Mouse (Mus musculus) G1E (cell line): Measurements from ENCODE around the gene Phf21b. TPM values are rescaled to one million over a fixed set of nuclear protein-coding genes. Genes with fewer than 3 reads are reported as not detected.

Source experiments
- ATAC-seq: 2 replicates; pipeline ENCODE4 v1.8.0; 2016; ENCODE audit warnings: mild to moderate bottlenecking; ENCODE audit not compliant: insufficient number of reproducible peaks, poor library complexity, low FRiP score, severe bottlenecking; ENCODE audit errors: extremely low read depth
- DNase-seq: peaks from one replicate; pipeline ENCODE4 v3.0.0; 2012; ENCODE audit warnings: low spot score
- H3K27me3 ChIP-seq: 2 replicates; pipeline ENCODE4 v1.6.1; 2012; ENCODE audit warnings: mild to moderate bottlenecking, low read length, inconsistent platforms; ENCODE audit not compliant: insufficient read depth
- H3K36me3 ChIP-seq: replicated peaks from 2 replicates; pipeline ENCODE3; 2012; ENCODE audit warnings: mild to moderate bottlenecking, inconsistent platforms
- H3K4me1 ChIP-seq: 2 replicates; pipeline ENCODE4 v1.6.1; 2012; ENCODE audit warnings: low read depth, low read length, inconsistent platforms, mixed read lengths; ENCODE audit not compliant: insufficient read depth
- H3K4me3 ChIP-seq: 2 replicates; pipeline ENCODE4 v1.5.1; 2012; ENCODE audit warnings: low read depth, mild to moderate bottlenecking, inconsistent platforms, low read length, moderate library complexity, mixed read lengths
- H3K9me3 ChIP-seq: replicated peaks from 2 replicates; pipeline ENCODE4 v1.6.1; 2012; ENCODE audit warnings: inconsistent platforms
- CTCF ChIP-seq: IDR thresholded peaks from 2 replicates; pipeline ENCODE4 v1.5.1; 2012; ENCODE audit warnings: low read depth, low read length, inconsistent platforms, mixed read lengths
- GATA1 ChIP-seq: IDR thresholded peaks from 2 replicates; pipeline ENCODE4 v1.6.1; 2012; ENCODE audit warnings: borderline replicate concordance, low read length, inconsistent platforms, mixed read lengths
- GATA2 ChIP-seq: IDR thresholded peaks from 2 replicates; pipeline ENCODE4 v1.6.1; 2012; ENCODE audit warnings: low read depth, low read length, inconsistent platforms, borderline replicate concordance
- POLR2AphosphoS5 ChIP-seq: IDR thresholded peaks from 2 replicates; pipeline ENCODE4 v1.6.1; 2012; ENCODE audit warnings: low read depth, low read length, inconsistent platforms; ENCODE audit not compliant: insufficient replicate concordance
- TAL1 ChIP-seq: conservative IDR thresholded peaks from 2 replicates; pipeline ENCODE4 v1.6.1; 2012; ENCODE audit warnings: low read depth, low read length, inconsistent platforms, mixed read lengths
- polyA plus RNA-seq: library from polyadenylated mRNA; stranded (reverse); fragments of >175 nt; gene quantifications from 2 replicates; pipeline ENCODE4 v1.2.3, GENCODE M21; 2012
- total RNA-seq, 2 experiments: library from RNA; stranded (forward) in 1 of 2; stranded (reverse) in 1 of 2; fragments of 200-1000 nt in 1 of 2; fragments of >200 nt in 1 of 2; fragmentation: Nextera tagmentation in 1 of 2; gene quantifications; 2 replicates each; pipeline ENCODE4 v1.2.3; 2014 to 2017

Phf21b gene
- total and polyA plus RNA-seq, 3 experiments = 0.27 TPM; not detected in 2

DNA sequence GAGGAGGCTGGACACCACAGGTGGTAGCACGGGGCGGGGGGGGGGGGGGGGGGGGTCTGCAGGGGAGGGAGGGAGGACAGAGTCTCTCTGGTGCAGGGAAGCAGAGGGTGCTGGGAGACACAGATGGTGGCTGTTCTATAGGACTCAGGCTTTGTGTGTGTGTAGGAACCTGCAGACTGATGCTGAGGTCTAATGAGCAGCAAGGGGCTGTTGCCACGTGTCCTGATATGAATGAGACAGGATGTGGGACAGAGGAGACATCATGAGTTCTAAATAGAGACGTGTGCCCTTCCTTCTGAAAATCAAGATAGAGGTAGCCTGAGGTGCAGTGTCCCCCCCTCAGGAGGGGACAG lies 118.9 kb downstream of the Phf21b start:
- DNase-seq (no peak), ATAC-seq (no peak)
- Histone ChIP-seq H3K4me3 (no peak overlapping the region), H3K4me1 (no peaks in the 10 kb centered on the region), H3K9me3 (peaks cover 80% of the 10 kb centered on the region), H3K36me3 (no peaks in the 10 kb centered on the region), H3K27me3 (no peaks in the 10 kb centered on the region)
- TF ChIP-seq GATA2 (no peak), POLR2AphosphoS5 (no peak), GATA1 (no peak), CTCF (no peak), TAL1 (no peak)

DNA sequence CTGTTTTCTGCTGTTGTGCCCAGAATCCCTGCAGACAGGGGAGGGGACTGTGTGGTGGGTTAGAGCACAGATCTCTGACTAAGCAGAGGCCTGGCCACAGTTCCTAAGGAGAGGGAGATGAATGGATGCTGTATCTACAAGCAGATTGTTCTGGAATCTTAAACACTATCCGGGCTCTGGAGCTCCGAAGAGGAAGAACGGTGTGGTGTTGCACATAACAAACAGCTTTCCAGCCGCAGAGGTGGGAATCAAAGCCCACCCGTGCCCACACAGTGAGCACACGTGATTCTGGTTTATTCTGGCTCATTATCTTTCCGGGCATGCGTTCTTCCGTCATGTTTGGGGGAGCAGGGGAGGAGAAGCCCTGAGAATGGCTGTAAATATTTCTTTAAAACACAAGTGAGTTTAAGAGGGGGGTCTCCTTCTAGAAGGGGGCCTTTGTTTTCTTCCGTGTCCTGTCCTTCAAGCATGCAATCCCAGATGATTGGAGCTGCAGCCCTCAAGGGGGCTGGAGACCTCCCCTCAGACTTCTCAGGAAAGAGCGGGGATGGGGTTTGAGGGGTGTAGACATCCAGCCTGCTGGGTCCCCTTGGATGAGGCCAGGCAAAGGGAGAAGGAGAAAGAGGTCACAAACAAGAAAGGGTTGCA lies 119.4 kb downstream of the Phf21b start:
- no peak for TF ChIP-seq TAL1
- no peak for DNase-seq
- Histone ChIP-seq H3K4me3 (no peak overlapping the region), H3K9me3 (peaks cover 80% of the 10 kb centered on the region), H3K4me1 (no peaks in the 10 kb centered on the region), H3K36me3 (no peaks in the 10 kb centered on the region), H3K27me3 (no peaks in the 10 kb centered on the region)
- no peak for ATAC-seq

Other genes starting within 250 kb of the Phf21b start
- not detected in 2 replicates for gene Prr5, start 186.4 kb downstream of the Phf21b start, total RNA-seq (2014; fragmentation: Nextera tagmentation)
- not detected in 2 replicates for gene Prr5, start 186.4 kb downstream of the Phf21b start, total RNA-seq (2017)
- not detected in 2 replicates for gene Prr5, start 186.4 kb downstream of the Phf21b start, polyA plus RNA-seq
- gene Arhgap8, start 136.0 kb downstream of the Phf21b start, total RNA-seq (2014; fragmentation: Nextera tagmentation) = not detected in 2 replicates
- 0.06 TPM in 1 of 2 replicates, not detected in the other for gene Arhgap8, start 136.0 kb downstream of the Phf21b start, total RNA-seq (2017)
- gene Arhgap8, start 136.0 kb downstream of the Phf21b start, polyA plus RNA-seq = not detected in 2 replicates
- 6.0 and 7.0 TPM in 2 replicates for gene Gm29666, start 64.0 kb upstream of the Phf21b start, total RNA-seq (2014; fragmentation: Nextera tagmentation)
- gene Gm29666, start 64.0 kb upstream of the Phf21b start, total RNA-seq (2017) = 1.5 and 1.9 TPM in 2 replicates
- 0.11 TPM in 2 replicates for gene Gm29666, start 64.0 kb upstream of the Phf21b start, polyA plus RNA-seq
- 67.4 and 69.8 TPM in 2 replicates for gene Nup50, start 67.4 kb upstream of the Phf21b start, total RNA-seq (2014; fragmentation: Nextera tagmentation)
- 73.8 and 88.6 TPM in 2 replicates for gene Nup50, start 67.4 kb upstream of the Phf21b start, total RNA-seq (2017)
- 12.6 and 19.8 TPM in 2 replicates for gene Nup50, start 67.4 kb upstream of the Phf21b start, polyA plus RNA-seq
- gene 5031439G07Rik, start 132.5 kb upstream of the Phf21b start, total RNA-seq (2014; fragmentation: Nextera tagmentation) = 8.3 and 8.8 TPM in 2 replicates
- gene 5031439G07Rik, start 132.5 kb upstream of the Phf21b start, total RNA-seq (2017) = 13.1 and 13.4 TPM in 2 replicates
- gene 5031439G07Rik, start 132.5 kb upstream of the Phf21b start, polyA plus RNA-seq = 41.8 and 43.8 TPM in 2 replicates
- not detected in 2 replicates for gene Upk3a, start 161.1 kb upstream of the Phf21b start, total RNA-seq (2014; fragmentation: Nextera tagmentation)
- gene Upk3a, start 161.1 kb upstream of the Phf21b start, total RNA-seq (2017) = not detected in 2 replicates
- gene Upk3a, start 161.1 kb upstream of the Phf21b start, polyA plus RNA-seq = not detected in 2 replicates
- 13.9 and 17.2 TPM in 2 replicates for gene Fam118a, start 172.9 kb upstream of the Phf21b start, total RNA-seq (2014; fragmentation: Nextera tagmentation)
- gene Fam118a, start 172.9 kb upstream of the Phf21b start, total RNA-seq (2017) = 14.7 and 14.9 TPM in 2 replicates
- gene Fam118a, start 172.9 kb upstream of the Phf21b start, polyA plus RNA-seq = 4.4 and 6.9 TPM in 2 replicates